Mouse (Mus musculus): ENCODE measurements around the gene Plekhj1.

DNA sequence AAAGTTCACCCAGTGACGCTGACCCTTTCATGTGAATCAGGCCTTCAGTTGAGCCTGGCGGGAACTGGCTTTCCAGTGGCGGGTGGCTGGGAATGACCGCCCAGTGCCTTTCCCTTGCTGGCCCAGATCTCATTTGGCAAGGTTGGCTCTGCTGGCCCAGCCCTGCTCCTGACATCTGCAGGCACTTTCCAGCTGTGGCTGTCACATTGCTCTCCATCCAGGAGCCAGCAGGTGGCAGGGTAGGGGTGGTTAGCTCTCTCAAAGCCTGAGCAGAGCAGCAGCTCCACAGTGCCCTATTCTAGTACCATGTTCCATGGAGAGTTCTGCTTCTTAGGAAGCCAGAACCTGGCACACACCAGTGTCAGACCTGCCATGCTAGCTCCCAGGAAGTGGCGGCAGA, 40.7 kb downstream of the Plekhj1 start:
- TF ChIP-seq POLR2A (IDR thresholded peaks at IDR 0.05; ENCODE audit: low read depth, low read length) (no peak), CTCF (IDR thresholded peaks at IDR 0.05; ENCODE audit: borderline replicate concordance, insufficient read depth, low read length) (peak; percentile 65; the same call in 1 of the 2 replicates)

Data from embryonic fibroblast, embryonic 13.5 days (primary cell).